Mouse (Mus musculus): ENCODE data around the gene Ppp1r14d. TPM values are rescaled to one million over a fixed set of nuclear protein-coding genes. Genes with fewer than 3 reads are reported as not detected.

The Ppp1r14d gene
- polyA plus RNA-seq (2015; fragmentation: Nextera tagmentation; extraction: Ambion mirVana), result 0.66 and 1.1 TPM in 2 replicates

DNA sequence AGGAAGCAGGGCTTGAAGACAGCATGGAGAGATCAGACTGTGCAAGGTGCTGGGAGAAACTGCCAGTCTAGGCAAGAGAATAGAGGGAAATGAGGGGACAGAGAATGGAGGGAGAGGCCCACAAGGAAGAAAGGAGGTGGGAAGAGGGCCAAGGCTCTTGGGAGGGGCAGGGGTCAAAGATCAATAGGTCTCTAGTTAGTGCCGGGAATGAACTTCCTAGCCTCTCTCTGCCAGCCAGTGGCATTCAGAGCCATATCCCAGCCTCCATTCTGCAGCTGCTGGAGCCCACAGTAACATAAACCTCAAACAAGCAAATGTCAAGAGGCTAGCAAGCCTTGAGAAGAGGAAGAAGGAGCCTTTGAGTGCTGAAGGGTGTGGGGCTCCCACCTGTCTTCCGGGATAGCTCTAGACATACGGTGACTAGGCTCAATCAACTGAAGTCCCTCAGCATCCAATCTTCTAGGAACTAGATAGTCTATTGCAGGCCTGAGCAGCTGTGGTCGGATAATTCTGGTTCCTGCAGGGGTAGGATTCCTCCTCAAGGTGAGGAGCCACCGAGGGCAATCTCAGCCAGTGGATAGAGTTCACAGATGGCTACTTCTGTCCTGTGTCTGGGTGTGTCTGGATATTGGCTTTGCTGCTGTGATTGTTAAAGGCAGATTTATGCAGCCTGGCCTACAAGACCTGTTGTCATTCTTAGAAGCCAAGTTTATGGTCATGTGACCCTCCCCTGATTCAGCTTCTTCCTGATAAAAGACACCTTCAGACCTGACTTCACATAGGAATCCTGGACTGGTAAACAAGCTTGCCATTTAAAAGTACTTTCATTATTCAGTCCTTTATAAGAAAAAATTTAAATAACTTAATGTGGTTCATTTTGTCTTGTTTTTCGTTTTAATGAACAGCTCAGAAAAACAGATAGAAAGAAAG is at the start of gene Ppp1r14d:
Gene Ppp1r14d (minus strand): TSS at position 132 of the 930 bp plus-strand sequence.

DNA sequence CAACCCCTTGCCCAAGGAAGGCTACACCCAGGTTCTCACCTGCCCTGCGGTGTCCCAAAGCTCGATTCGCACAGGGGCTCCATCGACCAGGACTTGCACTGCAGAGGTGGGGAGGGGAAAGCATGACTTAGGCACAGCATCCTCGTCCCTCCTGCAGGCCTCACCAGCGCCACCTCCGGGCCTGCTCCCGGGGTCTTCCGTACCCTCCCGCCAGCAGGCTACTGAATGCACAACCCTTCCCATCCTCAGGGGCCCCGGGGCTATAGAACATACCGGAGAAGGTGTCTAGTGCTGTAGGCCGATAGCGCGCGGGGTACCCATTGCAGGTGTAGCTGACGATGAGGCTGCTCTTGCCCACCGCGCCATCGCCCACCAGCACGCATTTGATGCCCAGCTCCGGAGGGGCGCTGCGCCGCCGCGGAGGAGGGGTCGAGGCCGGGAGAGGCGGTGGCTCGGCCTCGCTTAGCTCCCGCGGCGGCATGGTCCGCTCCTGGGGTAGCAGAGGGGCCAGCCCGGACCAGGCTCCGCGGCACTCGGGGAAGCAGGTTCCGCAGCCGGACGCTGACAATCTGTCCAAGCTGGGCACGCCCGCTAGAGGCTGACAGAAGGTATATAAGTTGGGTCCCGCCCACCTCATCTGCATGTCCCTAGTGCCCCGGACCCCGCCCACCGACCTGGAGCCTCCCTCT is 41.1 kb upstream of the Ppp1r14d start, which contains the start of gene Rhov:
Gene Rhov (minus strand): TSS at position 630 of the 689 bp plus-strand sequence.

DNA sequence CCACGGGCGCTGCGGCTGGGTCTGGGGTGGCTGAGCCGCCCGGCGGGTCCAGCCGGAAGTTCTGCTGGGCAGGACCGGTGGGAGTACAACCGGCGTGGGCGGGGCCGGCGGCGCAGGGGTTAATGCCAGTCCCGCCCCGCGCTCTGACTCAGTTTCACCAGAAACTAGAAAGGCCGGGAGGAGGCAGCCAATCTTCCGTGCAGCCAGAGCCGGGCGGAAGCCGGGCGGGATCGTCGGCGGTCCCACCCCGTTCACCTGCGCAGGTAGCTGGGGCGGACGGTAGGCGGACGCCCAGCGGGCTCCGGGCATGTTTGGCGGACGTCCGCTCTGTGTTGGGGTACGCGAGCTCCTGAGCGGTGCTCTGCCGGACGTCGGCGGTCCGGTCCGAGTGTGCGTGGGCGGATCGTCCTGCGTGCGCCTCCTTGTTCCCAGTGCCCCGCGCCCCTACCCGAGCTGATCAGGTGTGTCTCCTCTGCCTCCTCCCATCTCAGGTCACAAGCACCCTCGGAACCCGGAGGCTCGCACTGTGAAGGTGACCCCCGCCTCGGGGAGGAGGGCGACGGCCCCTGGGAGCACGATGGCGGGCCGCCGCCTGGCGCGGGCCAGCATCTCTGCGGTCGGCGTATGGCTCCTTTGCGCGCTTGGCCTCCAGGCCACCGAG is 7.6 kb upstream of the Ppp1r14d start, which contains the start of gene Spint1:
Gene Spint1 (plus strand): TSS at position 153 of the 661 bp plus-strand sequence.

DNA sequence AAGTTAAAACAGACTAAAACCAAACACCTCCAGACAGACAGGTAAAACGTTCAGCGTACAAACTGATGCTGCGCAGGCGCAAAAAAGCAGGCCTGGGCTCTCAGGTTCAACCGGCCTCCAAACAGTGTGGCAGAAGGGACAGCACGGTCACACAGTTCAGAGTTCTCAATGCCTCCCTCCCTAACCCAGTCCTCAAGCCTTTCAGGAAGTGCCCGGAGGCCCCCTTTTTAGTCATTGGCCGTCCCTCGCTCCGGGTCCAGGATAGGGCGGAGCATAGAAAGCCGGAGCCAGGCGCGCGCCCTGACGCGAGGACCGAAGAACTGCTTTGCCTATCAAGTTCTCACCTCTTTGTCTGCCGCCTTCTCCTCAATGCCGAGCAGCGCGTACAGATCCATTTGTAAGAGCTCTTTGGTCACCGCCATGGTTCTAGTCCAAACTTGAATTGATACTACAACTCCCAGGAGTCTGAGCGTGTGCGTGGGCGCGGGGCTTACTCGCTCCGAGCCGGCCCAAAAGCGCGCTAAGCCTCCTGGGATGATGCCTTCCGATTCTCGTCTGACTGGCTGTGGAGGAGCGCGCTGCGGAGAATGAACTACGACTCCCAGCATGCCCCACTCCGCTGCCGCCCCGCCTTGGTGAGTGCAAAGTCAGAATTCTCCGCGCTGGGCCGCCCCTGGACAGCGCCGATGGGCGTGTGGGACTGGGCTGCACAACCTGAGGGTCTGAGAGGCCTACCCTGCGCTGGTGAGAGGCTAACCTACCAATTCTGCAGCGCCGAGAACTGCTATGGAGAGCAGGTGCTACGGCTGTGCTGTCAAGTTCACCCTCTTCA is 21.1 kb downstream of the Ppp1r14d start, which contains the start of the genes Zfyve19 and Dnajc17:
Gene Zfyve19 (plus strand): TSS at position 274 of the 832 bp plus-strand sequence.
Gene Dnajc17 (minus strand): TSS at position 452 of the 832 bp plus-strand sequence.

DNA sequence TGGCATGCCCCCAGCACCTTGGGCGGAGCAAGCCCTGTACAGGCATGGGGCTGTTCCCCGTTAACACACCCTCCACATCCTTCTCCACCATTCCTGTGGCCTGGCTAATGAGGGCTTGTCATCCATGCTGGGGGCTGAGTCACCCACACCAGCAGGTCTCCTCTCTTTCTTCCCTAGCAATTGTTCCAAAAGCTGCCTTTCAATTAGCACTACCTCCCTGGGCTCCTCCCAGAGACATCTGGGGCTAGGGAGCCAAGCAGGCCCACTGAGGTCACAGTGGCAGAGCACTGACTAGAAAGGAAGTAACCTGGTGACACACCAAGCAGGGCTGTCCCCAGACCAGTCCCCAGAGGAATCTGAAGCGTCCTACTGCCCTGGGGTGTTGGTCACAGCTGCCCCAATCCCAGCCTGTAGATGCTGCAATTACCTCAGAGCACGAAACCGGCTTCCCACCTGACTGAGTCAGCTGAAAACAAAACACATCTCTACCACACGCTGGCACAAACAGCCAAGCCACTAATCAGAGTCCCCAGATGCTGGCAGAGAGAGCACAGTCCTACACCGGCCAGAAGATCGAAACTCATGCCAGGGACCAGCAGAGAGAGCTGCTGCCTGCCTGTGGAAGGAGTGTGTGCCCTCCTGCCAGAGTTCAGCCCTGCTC is 55.6 kb downstream of the Ppp1r14d start, which contains the start of gene Gm14137:
Gene Gm14137 (plus strand): TSS at position 519 of the 661 bp plus-strand sequence.

Other genes with a start within 250 kb of the Ppp1r14d start
- 17.5 and 17.8 TPM in 2 replicates for gene Ccdc32, start 200.5 kb downstream of the Ppp1r14d start, polyA plus RNA-seq (2015; fragmentation: Nextera tagmentation; extraction: Ambion mirVana)
- 1.2 and 1.4 TPM in 2 replicates for gene Rpusd2, start 195.1 kb downstream of the Ppp1r14d start, polyA plus RNA-seq (2015; fragmentation: Nextera tagmentation; extraction: Ambion mirVana)
- 9.1 and 14.7 TPM in 2 replicates for gene Knl1, start 182.8 kb downstream of the Ppp1r14d start, polyA plus RNA-seq (2015; fragmentation: Nextera tagmentation; extraction: Ambion mirVana)
- gene Rad51, start 117.1 kb downstream of the Ppp1r14d start, polyA plus RNA-seq (2015; fragmentation: Nextera tagmentation; extraction: Ambion mirVana), result 10.8 and 15.5 TPM in 2 replicates
- gene Rmdn3, start 72.9 kb downstream of the Ppp1r14d start, polyA plus RNA-seq (2015; fragmentation: Nextera tagmentation; extraction: Ambion mirVana), result 30.9 and 32.2 TPM in 2 replicates
- gene Gchfr, start 62.1 kb downstream of the Ppp1r14d start, polyA plus RNA-seq (2015; fragmentation: Nextera tagmentation; extraction: Ambion mirVana), result 1.2 and 3.8 TPM in 2 replicates
- 0.10 and 0.13 TPM in 2 replicates for gene Gm14137, start 55.4 kb downstream of the Ppp1r14d start, polyA plus RNA-seq (2015; fragmentation: Nextera tagmentation; extraction: Ambion mirVana)
- gene Zfyve19, start 21.3 kb downstream of the Ppp1r14d start, polyA plus RNA-seq (2015; fragmentation: Nextera tagmentation; extraction: Ambion mirVana), result 28.7 and 29.3 TPM in 2 replicates
- gene Dnajc17, start 21.1 kb downstream of the Ppp1r14d start, polyA plus RNA-seq (2015; fragmentation: Nextera tagmentation; extraction: Ambion mirVana), result 11.2 and 12.2 TPM in 2 replicates
- 81.7 and 90.6 TPM in 2 replicates for gene Spint1, start 7.5 kb upstream of the Ppp1r14d start, polyA plus RNA-seq (2015; fragmentation: Nextera tagmentation; extraction: Ambion mirVana)
- gene Rhov, start 41.4 kb upstream of the Ppp1r14d start, polyA plus RNA-seq (2015; fragmentation: Nextera tagmentation; extraction: Ambion mirVana), result 51.8 and 56.0 TPM in 2 replicates
- gene Vps18, start 58.8 kb upstream of the Ppp1r14d start, polyA plus RNA-seq (2015; fragmentation: Nextera tagmentation; extraction: Ambion mirVana), result 11.2 and 11.6 TPM in 2 replicates
- 3.5 TPM in 2 replicates for gene Dll4, start 95.9 kb upstream of the Ppp1r14d start, polyA plus RNA-seq (2015; fragmentation: Nextera tagmentation; extraction: Ambion mirVana)
- gene Chac1, start 121.3 kb upstream of the Ppp1r14d start, polyA plus RNA-seq (2015; fragmentation: Nextera tagmentation; extraction: Ambion mirVana), result 1.3 and 7.4 TPM in 2 replicates
- gene Ino80, start 247.8 kb upstream of the Ppp1r14d start, polyA plus RNA-seq (2015; fragmentation: Nextera tagmentation; extraction: Ambion mirVana), result 2.2 and 2.5 TPM in 2 replicates

All from urinary bladder, postnatal 0 days (tissue).